Mouse (Mus musculus) retina, adult 2 months (tissue): ENCODE results near the gene Pabpc6.

Source experiments
- DNase-seq: peaks from one replicate; pipeline ENCODE4 v3.0.0-alpha.2; 2012; ENCODE audit warnings: low read depth, low spot score

Gene Pabpc6

DNA sequence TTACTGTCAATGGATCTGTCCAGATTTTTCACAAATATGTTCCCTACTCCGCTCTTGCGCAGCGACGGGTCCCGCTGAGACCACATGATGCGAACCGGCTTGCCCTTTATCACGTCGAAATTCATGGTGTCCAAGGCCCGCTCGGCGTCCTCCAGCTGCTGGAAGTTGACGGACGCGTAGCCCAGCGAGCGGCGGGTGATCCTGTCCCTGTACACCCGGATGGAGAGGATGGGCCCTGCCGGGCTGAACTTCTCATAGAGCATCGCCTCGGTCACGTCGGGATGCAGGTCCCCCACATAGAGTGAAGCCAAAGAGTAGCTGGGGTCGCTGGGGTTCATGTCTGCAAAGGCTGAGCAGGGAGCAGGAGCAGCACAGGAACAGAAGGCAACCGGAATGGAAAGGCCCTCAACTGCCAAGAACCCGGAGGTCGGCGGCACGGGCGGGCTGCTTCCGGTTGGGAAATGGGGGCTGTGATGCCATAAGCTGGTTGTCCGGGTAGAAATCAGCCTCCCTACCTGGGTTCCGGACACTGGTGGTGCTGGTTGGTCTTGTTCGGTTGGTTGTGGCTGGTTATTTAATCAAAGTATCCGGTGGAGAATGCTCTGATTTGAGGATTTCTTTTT, at the start of gene Pabpc6:
Gene Pabpc6 (minus strand): TSS at position 435 of the 623 bp plus-strand sequence.
- no peak for DNase-seq

DNA sequence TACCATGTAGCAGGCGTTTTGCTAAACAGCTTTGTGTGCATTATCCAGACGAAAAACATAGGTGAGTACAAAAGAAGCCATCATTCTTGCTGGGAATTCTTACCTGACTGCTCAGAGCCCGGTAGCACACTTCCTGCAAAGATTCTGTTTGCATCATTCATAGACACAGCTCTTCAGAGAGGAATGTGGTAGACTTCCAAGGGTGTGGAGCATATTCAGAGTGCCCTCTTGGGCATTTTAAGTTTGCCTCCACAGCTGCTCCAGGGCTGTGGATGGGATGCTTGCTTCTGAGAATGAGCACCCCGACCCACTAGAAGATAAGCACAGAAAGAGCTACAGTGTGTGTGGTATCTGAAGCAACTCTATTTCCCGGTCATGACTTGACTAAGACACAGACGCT, 41.4 kb upstream of the Pabpc6 start:
- no peak for DNase-seq

DNA sequence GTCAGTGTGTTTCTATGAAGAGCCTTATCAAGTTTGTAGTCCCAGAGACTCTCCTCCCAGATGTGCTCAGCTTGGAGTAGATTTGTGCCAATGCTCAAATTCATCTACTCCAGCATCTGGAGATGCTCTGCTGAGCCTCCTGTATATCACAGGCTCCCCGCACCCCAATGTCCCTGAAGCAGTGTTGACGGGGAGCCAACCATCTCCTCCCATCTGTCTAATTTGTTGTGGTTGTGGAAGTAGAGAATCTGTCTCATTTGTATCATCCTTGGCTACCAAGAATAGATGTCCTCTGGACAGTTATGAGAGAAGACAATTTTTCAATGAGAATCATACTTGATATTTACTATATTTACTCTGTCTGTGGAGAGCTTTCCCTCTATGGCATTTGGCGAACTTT, 39.4 kb upstream of the Pabpc6 start:
- DNase-seq: no peak

DNA sequence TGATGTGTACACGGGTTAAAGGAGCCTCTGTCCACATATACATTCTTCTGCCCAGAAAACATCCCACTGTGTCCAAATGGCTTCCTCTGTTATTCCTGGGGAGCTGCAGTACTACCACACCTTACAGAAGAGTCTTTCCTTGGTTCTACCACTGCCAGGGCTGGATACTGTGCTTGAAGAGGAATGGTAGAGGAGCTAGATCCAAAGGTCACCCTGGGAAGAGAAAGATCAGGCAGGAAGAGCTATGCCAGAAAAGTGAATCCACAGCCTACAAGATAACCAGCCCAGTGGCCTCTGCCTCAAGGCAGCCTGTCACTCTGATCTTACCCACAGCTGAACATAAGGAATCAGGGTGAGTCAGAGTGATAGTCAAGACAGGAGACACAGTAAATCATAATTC, 37.8 kb upstream of the Pabpc6 start:
- DNase-seq: no peak

DNA sequence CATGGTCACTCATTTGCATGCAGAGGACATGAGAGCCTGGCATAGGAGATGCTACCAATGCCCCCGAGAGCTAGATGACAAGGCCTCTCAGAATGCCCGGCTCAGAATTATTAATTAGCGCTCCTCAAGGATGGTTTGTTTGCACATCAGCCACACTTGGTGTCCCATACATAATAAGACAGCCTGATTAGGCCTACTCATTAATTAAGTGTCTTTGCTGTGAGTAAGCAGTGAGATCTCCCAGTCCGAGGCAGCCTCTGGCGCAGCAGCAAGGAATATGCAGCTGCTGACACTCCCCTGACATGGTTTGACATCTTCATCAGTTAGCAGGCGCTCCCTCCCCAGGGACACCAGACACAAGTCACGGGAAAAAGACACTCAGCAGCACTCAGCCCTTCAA, 28.2 kb upstream of the Pabpc6 start:
- DNase-seq: no peak

DNA sequence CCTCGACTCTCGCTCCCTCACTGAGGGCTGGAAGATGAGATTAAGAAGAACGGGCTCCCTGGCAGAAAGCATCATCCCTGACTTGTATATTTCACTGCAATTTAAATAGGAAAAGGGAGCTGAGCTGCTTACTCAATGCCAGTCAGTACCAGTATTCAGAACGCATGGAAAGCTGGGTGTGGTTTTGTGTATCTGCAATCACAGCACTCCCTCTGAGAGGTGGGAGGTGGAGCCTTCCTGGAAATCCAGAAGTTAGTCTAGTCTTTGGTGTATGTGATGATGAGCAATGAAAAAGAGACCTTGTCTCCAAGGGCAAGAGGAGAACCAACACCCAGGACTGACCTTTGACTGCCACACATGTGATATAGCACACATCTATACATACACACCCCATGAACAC, 21.7 kb upstream of the Pabpc6 start:
- DNase-seq: no peak

DNA sequence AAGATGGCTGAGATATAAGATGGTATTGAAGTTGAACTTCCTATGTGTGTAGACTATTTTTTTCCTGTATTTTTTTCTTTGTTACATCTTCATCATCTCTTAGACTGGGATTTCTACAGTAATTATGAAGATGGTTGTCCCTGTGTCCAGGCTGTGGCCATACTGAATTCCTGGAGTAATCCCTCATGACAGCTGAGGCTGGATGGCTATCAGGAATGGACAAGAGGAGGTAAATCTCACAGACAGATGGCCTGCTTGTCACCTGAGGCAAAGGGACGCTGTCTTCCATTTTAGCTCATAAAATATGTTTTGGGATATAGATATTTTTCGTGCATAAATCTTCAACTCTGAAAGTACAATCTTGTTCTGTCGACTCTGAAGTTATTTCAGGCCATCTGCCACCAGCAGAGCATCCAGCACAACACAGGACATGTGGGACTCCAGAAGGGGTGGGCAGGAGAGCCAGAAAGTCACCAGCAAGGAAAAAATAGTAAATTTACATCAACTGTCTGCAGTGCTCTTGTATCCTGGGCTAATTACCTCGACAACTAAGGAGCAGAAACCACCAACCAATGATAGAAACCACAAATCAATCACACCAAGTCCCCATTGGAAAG, 14.1 kb upstream of the Pabpc6 start:
- DNase-seq: no peak

DNA sequence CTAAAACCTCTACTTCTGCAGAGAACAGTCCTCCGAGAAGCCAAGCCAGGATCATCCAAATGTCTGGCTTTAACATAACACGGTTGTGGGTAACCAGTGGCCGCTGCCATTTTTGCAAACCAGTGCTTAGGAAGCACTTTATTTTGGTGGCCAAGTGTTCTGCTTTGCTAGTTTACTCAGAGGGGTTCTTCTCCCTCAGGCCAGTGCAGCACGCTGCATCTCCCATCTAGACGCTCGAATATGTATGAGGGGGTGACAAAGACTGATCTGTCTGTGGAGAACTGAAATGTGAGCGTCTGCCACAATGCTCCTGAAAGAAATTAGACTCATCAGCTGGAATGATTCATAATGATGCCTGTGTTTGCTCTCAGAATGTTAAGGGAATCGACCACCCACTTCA, 11.2 kb upstream of the Pabpc6 start:
- DNase-seq: no peak

DNA sequence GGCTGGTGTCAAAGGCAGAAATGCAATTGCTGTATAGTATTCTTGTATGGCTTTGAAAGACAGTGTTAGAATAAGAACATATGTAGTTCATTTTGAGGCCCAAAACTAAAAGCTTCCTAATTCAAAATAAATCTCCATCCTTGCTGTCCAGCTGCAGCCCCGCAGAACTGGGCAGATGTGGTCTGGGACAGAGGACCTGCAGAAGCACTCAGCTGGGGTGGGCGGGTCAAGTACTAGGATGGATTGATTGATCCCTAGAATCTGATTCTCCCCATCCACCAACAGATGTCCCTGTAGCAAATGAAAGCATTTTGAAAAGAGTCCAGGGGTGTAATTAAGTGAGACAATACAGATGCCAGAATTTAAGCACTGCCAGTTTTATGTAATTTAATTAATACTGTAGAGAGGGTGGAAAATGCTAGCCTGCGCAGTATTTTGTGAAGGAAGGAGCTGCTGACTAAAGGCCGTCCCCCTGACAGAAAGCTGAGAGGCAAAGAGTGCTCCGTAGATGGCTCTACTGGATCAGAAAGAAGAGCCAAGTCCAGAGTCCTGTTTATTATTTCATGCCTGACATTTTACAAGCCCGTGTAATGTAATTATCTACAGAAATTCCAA, 5.8 kb upstream of the Pabpc6 start:
- no peak for DNase-seq

DNA sequence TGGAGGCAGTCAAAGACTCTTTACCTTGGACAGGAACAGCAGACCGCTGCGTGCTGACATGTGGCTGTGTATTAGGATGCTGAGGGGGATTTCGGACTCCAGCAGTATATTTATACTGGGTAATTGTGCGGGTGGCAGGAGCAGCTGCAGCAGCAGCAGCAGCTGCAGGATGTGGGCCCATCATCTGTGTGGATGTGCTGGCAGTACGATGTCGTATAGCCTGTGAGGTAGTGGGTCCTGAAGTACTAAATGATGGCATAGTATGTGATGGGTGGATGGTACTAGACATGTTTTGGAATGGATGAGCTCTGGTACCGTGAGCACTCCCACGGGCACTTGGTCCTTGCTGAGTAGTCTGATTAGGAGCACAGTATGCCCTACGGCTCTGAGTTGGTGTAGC, 1.6 kb downstream of the Pabpc6 start:
- DNase-seq: no peak

DNA sequence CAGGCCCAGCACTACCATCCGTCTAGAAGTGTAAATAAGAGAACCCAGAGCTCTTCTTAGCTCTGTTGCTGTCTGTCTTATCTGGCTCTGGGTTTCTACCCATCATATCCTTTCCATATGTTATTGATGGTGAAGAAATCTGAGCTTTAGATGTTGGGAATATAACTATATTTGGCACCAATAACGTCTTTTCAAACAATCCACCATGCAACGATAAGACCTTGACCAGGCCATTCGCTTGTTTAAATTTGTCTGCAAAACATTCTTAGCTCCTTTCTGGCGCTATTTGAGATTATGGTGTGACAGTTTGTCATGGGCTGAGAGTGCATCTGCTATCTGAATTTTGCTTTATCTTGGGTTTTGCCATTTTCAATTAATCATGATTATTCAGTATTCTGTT, 10.9 kb downstream of the Pabpc6 start:
- no peak for DNase-seq

DNA sequence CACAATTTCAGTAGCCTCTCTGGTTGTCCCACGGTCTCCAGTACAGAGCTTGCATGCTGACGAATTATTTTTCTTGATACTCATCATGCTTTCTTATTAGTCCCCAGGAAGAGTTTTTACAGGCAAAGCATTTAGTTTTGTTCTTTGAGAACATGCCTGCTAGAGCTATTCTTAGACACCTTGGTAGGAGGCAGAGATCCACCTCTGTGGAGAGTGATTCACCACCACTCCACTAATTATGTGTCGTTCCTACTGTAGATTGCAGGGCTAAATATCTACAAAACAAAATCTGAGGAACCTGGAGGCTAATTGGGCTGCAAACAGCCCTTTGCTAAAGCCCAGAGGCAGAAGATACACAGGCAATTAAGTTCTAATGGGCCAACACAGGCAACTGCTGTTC, 15.4 kb downstream of the Pabpc6 start:
- no peak for DNase-seq

DNA sequence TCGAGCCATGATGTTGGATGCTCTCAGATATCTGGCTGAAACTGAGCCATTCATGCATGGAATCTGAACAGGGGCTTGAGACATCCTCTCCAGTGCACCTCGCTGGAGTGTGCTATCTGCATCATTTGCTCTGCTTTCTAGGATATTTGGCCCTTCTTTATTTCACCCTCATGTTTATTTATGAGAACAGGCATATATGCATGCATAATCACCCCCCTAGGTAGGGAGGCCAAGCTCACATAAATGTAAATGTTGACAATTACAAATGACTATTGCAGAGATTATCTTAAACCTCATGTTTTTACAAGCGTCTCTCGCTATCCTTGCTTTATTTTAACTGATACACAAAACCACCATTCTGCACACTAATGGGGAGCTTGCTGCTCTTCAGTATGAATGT, 21.9 kb downstream of the Pabpc6 start:
- no peak for DNase-seq

DNA sequence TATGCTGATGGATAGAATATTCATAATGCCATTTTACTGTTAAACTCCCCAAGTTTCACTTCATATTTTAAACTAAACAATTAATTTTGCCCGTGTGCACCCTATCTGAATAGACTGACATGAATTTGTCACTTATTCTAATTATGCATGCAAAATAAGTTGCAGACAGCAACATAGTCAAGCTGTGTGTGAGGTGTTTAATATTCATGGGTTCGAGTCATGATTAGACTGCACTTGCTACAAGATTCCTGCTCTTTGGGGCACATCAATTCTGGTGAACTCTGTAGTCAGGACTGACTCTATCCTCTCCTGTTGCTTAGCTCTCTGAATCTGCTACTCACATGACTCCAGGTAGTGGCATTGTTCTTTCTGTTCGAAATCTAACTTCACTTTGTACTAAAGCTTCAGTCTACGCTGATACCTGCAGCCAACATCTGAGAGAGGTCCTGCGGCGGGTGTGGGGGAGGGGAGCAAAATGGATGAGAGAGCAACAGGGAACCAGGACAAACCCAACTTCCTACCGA, 25.8 kb downstream of the Pabpc6 start:
- DNase-seq: no peak

DNA sequence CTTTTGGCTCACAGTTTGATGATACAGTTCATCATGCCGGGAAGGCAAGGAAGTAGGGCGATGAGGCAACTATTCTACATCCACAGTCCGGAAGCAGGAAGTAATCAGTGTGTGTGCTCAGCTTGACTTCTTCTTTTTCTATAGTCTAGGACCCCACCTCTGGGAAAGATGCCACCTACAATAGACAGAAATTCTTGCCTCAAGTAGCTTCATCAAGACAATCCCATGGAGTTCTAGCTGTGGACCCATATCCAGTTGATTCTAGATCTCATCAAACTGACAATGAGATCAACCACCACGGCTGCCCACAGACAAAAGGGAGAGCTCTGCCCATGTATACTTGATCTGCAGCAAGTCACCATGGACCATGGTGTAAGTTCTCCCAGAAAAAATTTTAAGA, 32.5 kb downstream of the Pabpc6 start:
- no peak for DNase-seq

DNA sequence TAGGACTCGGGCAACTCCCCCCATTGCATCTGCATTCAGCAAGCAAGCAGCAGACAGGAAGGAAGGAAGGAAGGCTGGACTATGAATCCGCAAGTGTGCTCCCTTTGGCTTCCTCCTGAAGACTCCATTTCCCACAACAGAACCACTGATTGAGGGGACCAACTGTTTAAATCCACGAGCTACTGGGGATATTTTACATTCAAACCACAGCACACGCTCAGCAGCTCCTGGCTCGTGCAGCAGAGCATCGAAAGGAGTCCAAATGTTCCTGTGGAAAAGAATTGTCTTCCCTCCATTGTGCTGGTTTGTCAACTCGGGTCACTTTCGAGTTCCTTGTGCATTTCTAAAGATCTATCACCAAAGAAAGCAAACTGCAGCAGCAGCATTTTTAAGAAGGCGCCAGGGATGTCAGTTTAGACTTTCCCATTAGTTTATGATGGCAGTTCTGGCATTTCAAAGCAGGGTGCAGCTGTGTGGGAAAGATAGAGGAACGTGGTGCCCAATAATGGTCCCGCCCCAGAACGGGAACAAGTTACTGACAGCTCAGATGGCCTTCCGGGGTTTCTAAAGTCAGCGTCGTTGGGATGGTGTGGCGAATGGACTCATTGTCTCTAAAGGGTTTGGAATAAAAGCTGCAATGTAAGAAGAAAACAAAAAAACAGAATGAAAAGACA, 36.8 kb downstream of the Pabpc6 start:
- DNase-seq: no peak

DNA sequence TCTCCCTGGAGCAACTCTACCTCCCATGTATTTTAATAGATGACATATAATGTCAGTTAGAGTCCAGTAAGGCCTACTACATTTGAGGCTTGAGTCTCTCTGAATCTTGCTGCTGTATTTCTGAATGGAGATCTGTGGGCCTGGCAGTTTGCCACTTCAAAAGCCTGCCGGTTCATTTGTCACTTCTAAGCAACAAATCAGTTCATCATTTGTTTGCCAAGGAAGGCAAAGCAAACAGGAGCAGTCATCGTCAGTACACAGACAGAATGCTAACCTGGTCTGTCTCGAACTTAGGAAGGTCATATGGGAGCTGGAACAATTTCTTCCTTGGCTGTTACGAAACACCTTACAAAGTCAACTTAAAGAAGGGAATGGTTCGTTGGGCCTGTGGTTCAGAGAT, 37.4 kb downstream of the Pabpc6 start:
- no peak for DNase-seq

DNA sequence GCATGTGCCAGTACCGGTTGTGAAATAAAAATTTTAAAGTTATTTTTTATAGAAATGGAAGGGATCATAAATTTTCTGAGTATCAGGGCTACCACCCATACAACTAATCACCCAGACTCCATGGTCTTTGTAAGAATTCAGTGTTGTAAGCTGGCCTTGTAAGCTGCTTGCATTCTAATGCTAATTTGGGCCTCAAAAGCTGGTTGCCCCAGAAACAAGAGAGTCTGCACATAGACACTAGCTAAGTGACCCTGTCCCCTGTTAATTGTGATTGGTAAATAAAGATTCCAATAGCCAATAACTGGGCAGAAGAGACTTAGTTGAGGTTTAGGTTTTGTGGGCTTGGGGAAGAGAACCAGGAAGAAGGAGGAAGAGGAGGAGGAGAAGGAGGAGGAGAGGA, 38.4 kb downstream of the Pabpc6 start:
- DNase-seq: no peak

DNA sequence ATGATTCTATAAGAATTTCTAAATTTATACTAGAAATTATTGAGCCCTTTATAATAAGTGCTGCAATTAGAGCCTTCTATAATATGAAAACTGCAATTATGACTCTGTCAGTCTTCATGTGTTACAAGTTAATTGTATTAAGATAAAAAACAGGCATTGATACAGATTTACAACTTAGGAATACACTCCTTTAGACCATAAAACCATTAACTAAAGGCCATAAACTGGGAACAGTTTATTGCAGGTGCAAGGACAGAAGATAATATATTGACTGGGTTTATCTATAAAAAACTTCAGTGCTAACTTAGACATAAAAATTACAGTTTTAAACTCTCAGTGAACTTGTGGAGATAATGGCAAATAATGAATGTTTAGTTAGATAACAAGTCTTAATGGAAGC, 42.5 kb downstream of the Pabpc6 start:
- DNase-seq: no peak
